Mouse (Mus musculus) liver, postnatal 0 days (tissue): ENCODE measurements at regions not wholly inside any gene's neighbourhood (a gene's known extent, or its start where the extent isn't known, plus 50 kb on each side); places are given as distances from the start of the nearest gene placed in this dataset.

Experiments
- ATAC-seq: fragments of 200-750 bp; cut with Nextera tagmentation; 2 replicates; pipeline ENCODE4 v1.8.0; 2017; ENCODE audit warnings: mild to moderate bottlenecking, moderate library complexity
- DNase-seq: peaks from one replicate; pipeline ENCODE4 v3.0.0-alpha.2; 2016
- H3K27ac ChIP-seq: fragments of 300-500 bp; sonication (generic); 2 replicates; pipeline ENCODE4 v1.5.1; 2014; ENCODE audit warnings: antibody characterized with exemption, moderate library complexity, mild to moderate bottlenecking, low read depth
- H3K27me3 ChIP-seq: fragments of 300-500 bp; sonication (generic); 2 replicates; pipeline ENCODE4 v1.6.1; 2014; ENCODE audit warnings: low read length, control low read depth, mixed read lengths; ENCODE audit not compliant: insufficient read depth
- H3K36me3 ChIP-seq: fragments of 300-500 bp; sonication (generic); replicated peaks from 2 replicates; pipeline ENCODE4 v1.6.1; 2014; ENCODE audit warnings: mild to moderate bottlenecking, control low read depth, low read length, moderate library complexity, mixed read lengths; ENCODE audit not compliant: insufficient read depth
- H3K4me1 ChIP-seq: fragments of 300-500 bp; sonication (generic); 2 replicates; pipeline ENCODE4 v1.6.1; 2014; ENCODE audit warnings: antibody characterized with exemption, mild to moderate bottlenecking, control low read depth; ENCODE audit not compliant: insufficient read depth
- H3K4me2 ChIP-seq: fragments of 300-500 bp; sonication (generic); 2 replicates; pipeline ENCODE4 v1.6.1; 2014; ENCODE audit warnings: low read depth, mild to moderate bottlenecking, low read length, moderate library complexity, mixed read lengths
- H3K4me3 ChIP-seq: fragments of 300-500 bp; sonication (generic); 2 replicates; pipeline ENCODE4 v1.5.1; 2014; ENCODE audit warnings: low read depth, low read length
- H3K9ac ChIP-seq: fragments of 300-500 bp; sonication (generic); replicated peaks from 2 replicates; pipeline ENCODE4 v1.6.1; 2014; ENCODE audit warnings: mild to moderate bottlenecking, moderate library complexity
- H3K9me3 ChIP-seq: fragments of 300-500 bp; sonication (generic); 2 replicates; pipeline ENCODE4 v1.6.1; 2016; ENCODE audit warnings: mild to moderate bottlenecking, control low read depth, low read length, mixed read lengths
- CTCF ChIP-seq: sonication (generic); IDR thresholded peaks from 2 replicates; pipeline ENCODE4 v1.5.1; 2016; ENCODE audit warnings: antibody characterized with exemption, low read depth
- EP300 ChIP-seq: IDR thresholded peaks from 2 replicates; pipeline ENCODE4 v1.6.1; 2016; ENCODE audit warnings: antibody characterized with exemption, low read depth, mild to moderate bottlenecking
- WGBS: fragments of 180-500 bp; shearing (Covaris S2); extraction: QIAGEN DNeasy Blood & Tissue Kit; methylation state at CpG from one replicate; pipeline ENCODE4 v1.1.7; 2014; ENCODE audit not compliant: insufficient replicate concordance; 5-methylcytosine and 5-hydroxymethylcytosine counted together

DNA sequence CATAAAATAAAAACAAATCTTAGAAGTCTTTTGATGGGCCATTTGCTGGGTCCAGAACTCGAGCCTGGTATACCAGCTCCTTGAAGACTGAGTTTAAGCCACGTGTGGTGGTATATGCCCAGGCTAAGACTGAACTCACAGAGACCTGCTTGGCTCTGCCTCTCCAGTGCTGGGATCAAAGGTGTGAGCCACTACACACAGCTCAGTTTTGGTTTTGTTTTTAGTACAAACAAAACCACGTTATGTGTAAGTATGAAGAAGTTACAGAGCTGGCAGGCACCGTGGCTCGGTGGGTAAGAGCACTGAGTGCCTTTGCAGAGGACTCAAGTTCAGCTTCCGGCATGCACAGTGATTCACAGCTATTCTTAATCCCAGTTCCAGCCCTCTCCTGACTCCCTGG is 75.6 kb downstream of the Wdr5 start:
- Histone ChIP-seq H3K4me3 (no peak overlapping the region), H3K27ac (no peak overlapping the region), H3K4me1 (peaks cover 16% of the 10 kb centered on the region), H3K4me2 (no peak overlapping the region), H3K9me3 (no peaks in the 10 kb centered on the region), H3K27me3 (no peaks in the 10 kb centered on the region), H3K9ac (no peak overlapping the region), H3K36me3 (no peaks in the 10 kb centered on the region)
- ATAC-seq (no peak), DNase-seq (no peak)
- 58% methylated on average over 6 of the region's 6 CpGs for WGBS
- TF ChIP-seq EP300: no peak
- no peak for TF ChIP-seq CTCF

DNA sequence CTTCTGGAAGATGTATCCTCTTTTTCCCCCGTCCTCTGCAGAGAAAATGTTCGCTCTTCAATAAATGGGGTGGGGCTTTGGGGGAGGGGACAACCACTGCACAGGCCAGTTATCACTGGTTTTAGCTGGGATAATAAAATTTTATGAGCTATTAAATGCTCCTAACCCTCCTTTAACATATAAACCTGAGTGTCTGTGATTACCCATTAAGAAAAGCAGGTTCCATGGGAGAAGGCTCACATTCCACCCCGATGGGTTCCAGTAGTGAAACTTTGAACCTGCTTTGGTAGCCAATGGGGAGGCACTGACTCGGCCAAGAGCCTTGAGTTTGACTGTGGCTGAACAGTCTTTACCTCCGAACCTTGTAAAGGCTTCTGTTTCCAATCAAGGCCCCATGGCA is 76.7 kb downstream of the Wdr5 start:
- no peak for DNase-seq

DNA sequence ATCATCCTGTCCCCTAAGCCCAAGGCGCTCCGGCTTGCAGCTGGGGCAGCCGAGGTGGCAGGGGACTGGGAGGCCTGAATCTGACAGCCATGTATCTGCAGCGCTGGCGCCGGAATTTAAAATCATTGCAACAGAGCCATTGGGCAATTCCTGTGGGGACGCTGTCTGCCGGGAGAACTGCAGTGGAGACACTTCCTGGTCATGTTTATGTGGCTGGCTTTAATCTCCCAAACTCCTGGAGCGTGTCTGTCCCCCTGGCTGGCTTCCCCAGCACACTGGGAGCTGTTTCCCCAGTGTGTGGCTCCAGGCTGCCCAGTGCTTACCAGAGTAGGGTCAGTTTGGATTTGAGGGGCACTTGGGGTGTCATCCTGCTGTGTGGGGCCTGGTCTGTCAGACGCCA is 78.4 kb downstream of the Wdr5 start:
- TF ChIP-seq CTCF: peak; percentile 30
- TF ChIP-seq EP300: peak; percentile 51; the same call in 1 of the 2 replicates
- WGBS: 36% methylated on average over 10 of the region's 10 CpGs
- H3K4me2 ChIP-seq: no peak overlapping the region
- no peaks in the 10 kb centered on the region for H3K36me3 ChIP-seq
- peak; percentile 30 for ATAC-seq
- H3K27me3 ChIP-seq: no peaks in the 10 kb centered on the region
- peak overlapping the region; percentile 43 for H3K9ac ChIP-seq
- peak overlapping the region; percentile 91 for H3K27ac ChIP-seq
- no peak overlapping the region for H3K4me3 ChIP-seq
- peak; percentile 79 for DNase-seq
- peaks cover 16% of the 10 kb centered on the region for H3K4me1 ChIP-seq
- H3K9me3 ChIP-seq: no peaks in the 10 kb centered on the region

More for the DNA sequence above, 76.7 kb downstream of the Wdr5 start:
- peaks cover 16% of the 10 kb centered on the region for H3K4me1 ChIP-seq
- no peak overlapping the region for H3K27ac ChIP-seq
- no peaks in the 10 kb centered on the region for H3K36me3 ChIP-seq
- H3K27me3 ChIP-seq: no peaks in the 10 kb centered on the region
- ATAC-seq: no peak
- 75% methylated on average over 5 of the region's 5 CpGs for WGBS
- TF ChIP-seq CTCF: no peak
- no peak for TF ChIP-seq EP300
- H3K9ac ChIP-seq: no peak overlapping the region
- no peak overlapping the region for H3K4me2 ChIP-seq
- no peak overlapping the region for H3K4me3 ChIP-seq
- no peaks in the 10 kb centered on the region for H3K9me3 ChIP-seq

DNA sequence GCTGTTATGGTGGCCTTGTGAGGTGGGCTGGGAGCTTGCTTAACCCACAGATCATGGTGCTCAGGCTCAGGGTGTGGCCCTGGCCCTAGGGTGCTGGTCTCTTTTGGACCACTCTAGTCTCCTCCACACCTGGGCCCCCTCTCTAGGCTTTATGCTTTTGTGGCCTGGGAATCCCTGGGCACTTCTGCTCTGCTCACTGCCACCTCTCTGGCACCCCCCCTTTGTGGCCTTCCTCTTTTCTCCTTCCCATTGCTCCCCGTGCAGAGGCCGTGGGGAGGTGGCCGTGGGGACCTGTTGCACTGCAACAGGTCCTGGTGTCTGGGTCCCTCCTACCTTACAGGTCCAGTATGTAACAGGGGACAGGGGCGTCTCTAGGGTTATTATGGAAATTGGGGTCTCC is 80.3 kb downstream of the Wdr5 start:
- H3K9ac ChIP-seq: no peak overlapping the region
- no peaks in the 10 kb centered on the region for H3K27me3 ChIP-seq
- H3K4me1 ChIP-seq: peaks cover 24% of the 10 kb centered on the region
- 39% methylated on average over 4 of the region's 4 CpGs for WGBS
- peak overlapping the region; percentile 96; the same call in 1 of the 2 replicates for H3K27ac ChIP-seq
- no peaks in the 10 kb centered on the region for H3K9me3 ChIP-seq
- peak; percentile 31 for DNase-seq
- H3K36me3 ChIP-seq: no peaks in the 10 kb centered on the region
- H3K4me3 ChIP-seq: no peak overlapping the region
- H3K4me2 ChIP-seq: no peak overlapping the region
- ATAC-seq: no peak
- TF ChIP-seq EP300: no peak
- TF ChIP-seq CTCF: no peak

DNA sequence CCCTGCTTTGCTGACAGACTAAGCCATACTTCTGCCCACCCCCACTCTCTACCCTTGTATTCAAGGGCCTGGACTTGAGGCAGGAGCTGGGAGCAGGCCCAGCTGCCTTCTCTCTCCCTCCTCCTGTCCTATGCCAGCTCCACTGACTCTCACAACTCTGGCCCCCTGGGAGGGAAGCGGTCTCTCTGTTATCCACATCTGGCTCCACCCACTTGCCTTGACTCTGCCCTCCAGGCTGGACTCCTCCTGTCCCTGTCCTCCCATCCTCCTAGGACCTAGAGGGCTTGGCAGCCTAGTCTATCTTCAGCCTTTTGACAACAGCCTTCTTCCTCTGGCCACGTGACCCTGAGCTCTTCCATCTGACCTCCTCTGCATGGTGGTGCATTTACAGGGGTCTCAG is 80.0 kb upstream of the Rxra start:
- no peak overlapping the region for H3K4me3 ChIP-seq
- H3K36me3 ChIP-seq: no peaks in the 10 kb centered on the region
- no peak overlapping the region for H3K4me2 ChIP-seq
- H3K9ac ChIP-seq: 0 out of 2 replicates have a peak overlapping the region, but pooled peaks have one; percentile 42
- no peaks in the 10 kb centered on the region for H3K27me3 ChIP-seq
- TF ChIP-seq EP300 (no peak), CTCF (no peak)
- H3K27ac ChIP-seq: peak overlapping the region; percentile 96
- no peaks in the 10 kb centered on the region for H3K9me3 ChIP-seq
- 33% methylated on average over 2 of the region's 2 CpGs for WGBS
- peaks cover 26% of the 10 kb centered on the region for H3K4me1 ChIP-seq
- ATAC-seq: peak; percentile 11; the same call in 1 of the 2 replicates
- DNase-seq: peak; percentile 55

DNA sequence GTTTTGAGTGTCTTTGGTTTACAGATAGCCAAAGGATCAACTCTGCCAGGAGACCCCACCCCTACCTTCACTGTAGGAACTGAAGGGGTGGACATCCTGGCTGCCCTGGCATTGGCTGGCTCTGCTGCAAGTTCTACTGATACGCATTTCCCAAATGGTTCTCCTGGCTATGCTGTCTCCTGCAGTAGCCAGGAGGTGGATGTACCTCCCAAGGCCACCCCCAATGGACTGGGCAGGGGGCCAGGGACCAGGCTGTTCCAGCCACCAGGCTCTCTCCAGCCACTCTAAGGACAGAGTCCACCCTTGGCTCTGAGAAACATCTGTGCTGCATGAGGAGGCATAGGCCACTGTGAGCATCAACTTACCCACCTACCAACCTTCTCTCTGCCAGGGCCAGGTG is 79.3 kb upstream of the Rxra start:
- no peaks in the 10 kb centered on the region for H3K27me3 ChIP-seq
- DNase-seq: peak; percentile 88
- no peaks in the 10 kb centered on the region for H3K9me3 ChIP-seq
- H3K9ac ChIP-seq: no peak overlapping the region
- H3K4me3 ChIP-seq: no peak overlapping the region
- H3K4me2 ChIP-seq: no peak overlapping the region
- H3K4me1 ChIP-seq: peaks cover 26% of the 10 kb centered on the region
- 63% methylated on average over 1 of the region's 1 CpGs for WGBS
- TF ChIP-seq EP300 (peak; percentile 86), CTCF (no peak)
- peak overlapping the region; percentile 96 for H3K27ac ChIP-seq
- ATAC-seq: peak; percentile 69
- H3K36me3 ChIP-seq: no peaks in the 10 kb centered on the region

DNA sequence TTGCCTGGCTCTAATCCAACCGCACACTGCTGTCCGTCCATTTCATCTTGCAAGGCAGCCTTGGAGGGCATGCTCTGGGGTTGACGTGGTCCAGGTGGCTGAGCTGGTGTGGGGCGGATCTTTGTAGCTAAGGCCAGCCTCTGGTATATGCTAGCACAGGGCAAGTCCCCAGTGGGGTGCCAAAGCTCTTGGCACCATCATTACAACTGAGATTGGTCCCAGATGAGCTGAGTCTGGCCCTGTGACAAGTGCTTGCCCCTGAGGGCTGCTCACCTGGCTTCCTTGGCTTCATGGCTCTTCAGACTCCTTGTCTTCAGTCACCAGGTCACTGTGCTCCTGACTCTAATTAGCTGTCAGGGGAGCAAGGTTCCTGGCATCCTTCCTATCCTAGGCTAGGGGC is 78.3 kb upstream of the Rxra start:
- ATAC-seq (no peak), DNase-seq (no peak)
- TF ChIP-seq CTCF (no peak), EP300 (no peak)
- peak overlapping the region; percentile 96 for H3K27ac ChIP-seq
- H3K9me3 ChIP-seq: no peaks in the 10 kb centered on the region
- no peak overlapping the region for H3K4me2 ChIP-seq
- no peaks in the 10 kb centered on the region for H3K36me3 ChIP-seq
- H3K27me3 ChIP-seq: no peaks in the 10 kb centered on the region
- H3K4me3 ChIP-seq: no peak overlapping the region
- no peak overlapping the region for H3K9ac ChIP-seq
- WGBS: 79% methylated on average over 4 of the region's 4 CpGs
- peaks cover 23% of the 10 kb centered on the region for H3K4me1 ChIP-seq
